Mouse (Mus musculus): ENCODE results near the gene Igf1. TPM values are rescaled to one million over a fixed set of nuclear protein-coding genes. Genes with fewer than 3 reads are reported as not detected.

The Igf1 gene
- total and polyA plus RNA-seq, 3 experiments = not detected

DNA sequence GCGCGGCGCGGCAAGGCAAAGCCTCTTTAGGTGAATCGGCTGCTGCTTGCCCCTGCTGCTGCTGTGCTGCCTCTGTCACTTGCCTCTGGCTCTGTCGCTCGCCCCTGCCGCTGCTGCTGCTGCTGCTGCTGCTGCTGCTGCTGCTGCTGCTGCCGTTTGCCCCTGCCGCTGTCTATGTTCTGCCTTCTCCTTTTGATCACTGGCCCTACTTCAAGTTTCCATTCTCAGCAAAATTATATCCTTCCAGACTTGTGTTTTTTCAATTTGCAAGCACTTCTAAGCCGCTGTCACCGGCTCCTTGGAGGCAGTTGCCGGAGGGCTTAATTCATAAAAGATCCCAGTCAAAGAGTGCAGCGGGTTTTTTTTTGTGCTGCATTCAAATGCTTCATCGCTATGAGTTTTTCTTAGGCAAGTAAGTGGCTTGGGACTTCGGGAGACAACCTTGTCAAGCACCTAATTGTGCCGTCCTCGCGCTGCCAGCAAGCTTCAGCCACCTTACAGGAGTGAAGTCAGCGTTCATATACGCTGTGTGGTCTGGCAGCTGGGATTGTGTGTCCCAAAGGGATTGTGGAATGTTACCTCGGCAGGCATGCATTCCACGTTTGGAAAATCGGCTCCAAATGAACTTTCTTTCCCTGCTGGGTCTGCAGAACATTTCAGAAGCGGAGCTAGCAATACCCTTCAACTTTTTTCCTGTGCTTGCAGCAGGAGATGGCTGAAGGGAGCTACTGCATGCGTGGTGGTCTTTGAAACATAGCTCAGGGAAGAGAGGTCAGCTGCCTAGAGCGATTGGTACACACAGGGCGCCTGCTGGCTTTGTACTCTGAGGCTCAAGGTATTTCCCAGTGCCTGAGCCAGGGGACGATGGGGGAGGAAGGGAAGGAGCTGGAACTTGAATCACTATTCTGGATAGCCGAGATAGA, 2.4 kb downstream of the Igf1 start:
- Histone ChIP-seq H3K79me2 (ENCODE audit: control insufficient read depth, insufficient read depth, low read length, poor library complexity) (no peaks in the 10 kb centered on the region), H3K4me1 (ENCODE audit: control insufficient read depth in 1 of 2, insufficient read depth in 2 of 2, low read length in 2 of 2) (no peaks in the 10 kb centered on the region), H3K4me3 (ENCODE audit: control insufficient read depth in 1 of 2, insufficient read depth in 1 of 2, low read depth in 2 of 2, low read length in 2 of 2) (no peak overlapping the region), H3K27ac (ENCODE audit: control insufficient read depth, low read depth, low read length) (no peak overlapping the region), H3K36me3 (ENCODE audit: control insufficient read depth in 1 of 2, insufficient read depth in 2 of 2, low read length in 2 of 2) (no peaks in the 10 kb centered on the region), H3K9ac (ENCODE audit: control insufficient read depth, low read depth, low read length, poor library complexity, severe bottlenecking) (no peak overlapping the region), H3K27me3 (ENCODE audit: control insufficient read depth in 1 of 2, insufficient read depth in 2 of 2, low read length in 2 of 2) (no peaks in the 10 kb centered on the region; a peak in 2 of 4 replicates), H3K9me3 (replicated peaks; ENCODE audit: insufficient read depth, low read length) (no peaks in the 10 kb centered on the region)
- DNase-seq (ENCODE audit: low read depth, low spot score) = no peak
- TF ChIP-seq MEF2A (IDR thresholded peaks at IDR 0.05; ENCODE audit: extremely low read depth, insufficient replicate concordance, low read depth, low read length, poor library complexity, severe bottlenecking) (no peak), MYB (IDR thresholded peaks at IDR 0.05; ENCODE audit: low read depth, low read length) (no peak), CTCF (IDR thresholded peaks at IDR 0.05 in 2 of 3, conservative IDR thresholded peaks at IDR 0.05 in 1 of 3; ENCODE audit: control insufficient read depth in 1 of 3, insufficient read depth in 1 of 3, low read depth in 2 of 3, low read length in 3 of 3, poor library complexity in 1 of 3, severe bottlenecking in 1 of 3) (no peak), HCFC1 (IDR thresholded peaks at IDR 0.05; ENCODE audit: low read depth, low read length) (no peak), EP300 (IDR thresholded peaks at IDR 0.05; ENCODE audit: low read depth in 1 of 2, low read length in 2 of 2) (no peak), ELF1 (IDR thresholded peaks at IDR 0.05; ENCODE audit: low read depth, low read length) (no peak), GABPA (IDR thresholded peaks at IDR 0.05; ENCODE audit: low read depth, low read length) (no peak), ETS1 (IDR thresholded peaks at IDR 0.05; ENCODE audit: low read depth, low read length) (no peak), CHD2 (IDR thresholded peaks at IDR 0.05; ENCODE audit: low read length) (no peak), TCF12 (IDR thresholded peaks at IDR 0.05; ENCODE audit: low read depth, low read length) (no peak), SMC3 (IDR thresholded peaks at IDR 0.05; ENCODE audit: low read depth, low read length) (no peak), UBTF (IDR thresholded peaks at IDR 0.05; ENCODE audit: borderline replicate concordance, insufficient read depth, low read depth, low read length) (no peak), CHD1 (IDR thresholded peaks at IDR 0.05; ENCODE audit: low read depth, low read length) (no peak)

DNA sequence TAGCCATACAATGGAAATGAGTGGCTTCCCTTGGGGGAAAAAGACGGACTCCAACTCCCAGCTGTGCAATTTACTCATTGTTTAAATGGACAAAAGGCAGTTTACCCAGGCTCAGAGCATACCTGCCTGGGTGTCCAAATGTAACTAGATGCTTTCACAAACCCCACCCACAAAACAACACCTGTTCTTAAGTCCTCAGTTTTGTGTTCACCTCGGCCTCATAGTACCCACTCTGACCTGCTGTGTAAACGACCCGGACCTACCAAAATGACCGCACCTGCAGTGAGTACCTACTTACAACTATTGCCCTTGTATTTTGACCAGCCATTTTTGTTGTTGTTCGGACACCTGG, 3.0 kb downstream of the Igf1 start:
- TF ChIP-seq TAL1 (IDR thresholded peaks at IDR 0.05; ENCODE audit: low read length) (no peak), NELFE (IDR thresholded peaks at IDR 0.05; ENCODE audit: low read depth, low read length) (no peak), USF1 (IDR thresholded peaks at IDR 0.05; ENCODE audit: low read depth, low read length) (no peak)
- Histone ChIP-seq H3K79me2 (ENCODE audit: control insufficient read depth, insufficient read depth, low read length, poor library complexity) (no peaks in the 10 kb centered on the region), H3K27me3 (ENCODE audit: control insufficient read depth in 1 of 2, insufficient read depth in 2 of 2, low read length in 2 of 2) (no peaks in the 10 kb centered on the region; a peak in 2 of 4 replicates), H3K4me3 (ENCODE audit: control insufficient read depth in 1 of 2, insufficient read depth in 1 of 2, low read depth in 2 of 2, low read length in 2 of 2) (no peak overlapping the region), H3K9ac (ENCODE audit: control insufficient read depth, low read depth, low read length, poor library complexity, severe bottlenecking) (no peak overlapping the region), H3K36me3 (ENCODE audit: control insufficient read depth in 1 of 2, insufficient read depth in 2 of 2, low read length in 2 of 2) (no peaks in the 10 kb centered on the region), H3K9me3 (replicated peaks; ENCODE audit: insufficient read depth, low read length) (no peaks in the 10 kb centered on the region), H3K4me1 (ENCODE audit: control insufficient read depth in 1 of 2, insufficient read depth in 2 of 2, low read length in 2 of 2) (no peaks in the 10 kb centered on the region), H3K27ac (ENCODE audit: control insufficient read depth, low read depth, low read length) (no peak overlapping the region)
- DNase-seq (ENCODE audit: low read depth, low spot score) = no peak
